Mouse (Mus musculus) thymus, adult 18-20 months (tissue): ENCODE results near the gene H2-Eb1.

Experiments
- DNase-seq, 2 experiments: peaks; one replicate each; pipeline ENCODE4 v3.0.0; 2022; ENCODE audit warnings: mixed read lengths in 2 of 2

Gene H2-Eb1

DNA sequence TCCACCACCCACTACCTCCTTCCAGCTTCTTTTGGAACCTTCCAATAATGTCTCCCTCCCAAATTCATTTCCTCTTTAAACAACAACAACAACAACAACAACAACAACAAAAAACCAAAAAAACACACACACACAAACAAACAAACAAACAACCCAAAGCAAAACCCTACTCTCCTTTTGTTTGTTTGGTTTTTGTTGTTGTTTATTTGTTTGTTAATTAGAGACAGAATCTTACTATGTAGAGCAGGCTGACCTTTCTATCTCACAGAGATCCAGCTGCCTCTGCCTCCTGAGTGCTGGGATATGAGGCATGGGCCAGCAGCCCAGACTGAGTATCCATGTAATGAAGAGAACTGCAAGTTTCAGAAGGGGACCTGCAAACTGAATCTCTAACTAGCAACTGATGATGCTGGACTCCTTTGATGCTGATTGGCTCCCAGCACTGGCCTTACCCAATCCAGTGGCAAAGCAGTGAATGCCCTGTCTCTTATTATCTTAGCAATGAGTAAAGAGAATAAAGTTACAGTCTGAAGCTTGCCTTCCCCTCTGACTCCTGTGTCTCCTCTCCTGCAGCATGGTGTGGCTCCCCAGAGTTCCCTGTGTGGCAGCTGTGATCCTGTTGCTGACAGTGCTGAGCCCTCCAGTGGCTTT, at the start of gene H2-Eb1:
Gene H2-Eb1, plus strand, starts transcription at position 488 of the 651 bp plus-strand sequence.
- DNase-seq, result peak; percentile 65 to 80

- no peak for DNase-seq
Observed at GRCm38 (mm10) chr17:34256501-34256900, 49.2 kb upstream of the H2-Eb1 start.

GRCm38 (mm10) chr17:34257594-34258375, 47.9 kb upstream of the H2-Eb1 start, which contains the start of gene H2-Ab1:
H2-Ab1 (plus strand) TSS chr17:34257689.
- DNase-seq, result peak; percentile 61 to 70

DNA sequence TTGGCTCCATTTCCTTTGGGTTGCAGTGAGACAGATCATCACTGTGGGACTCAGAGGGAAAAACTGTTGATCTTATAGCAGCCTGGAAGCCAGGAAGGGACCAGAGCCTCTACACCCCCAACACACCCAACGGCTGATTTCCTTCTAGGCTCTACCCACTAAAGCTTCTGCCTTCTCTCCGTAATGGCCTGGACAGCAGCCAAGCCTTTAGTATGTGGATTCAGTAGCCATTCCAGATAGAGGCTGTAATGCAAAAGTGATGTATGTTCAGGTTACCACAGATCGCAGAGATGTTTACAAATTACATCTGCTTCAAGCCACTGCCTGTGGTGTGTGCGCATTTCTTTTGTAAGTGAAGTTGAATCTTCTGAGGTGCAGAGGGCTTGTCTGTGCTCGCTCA, 45.1 kb upstream of the H2-Eb1 start:
- DNase-seq, result no peak

DNA sequence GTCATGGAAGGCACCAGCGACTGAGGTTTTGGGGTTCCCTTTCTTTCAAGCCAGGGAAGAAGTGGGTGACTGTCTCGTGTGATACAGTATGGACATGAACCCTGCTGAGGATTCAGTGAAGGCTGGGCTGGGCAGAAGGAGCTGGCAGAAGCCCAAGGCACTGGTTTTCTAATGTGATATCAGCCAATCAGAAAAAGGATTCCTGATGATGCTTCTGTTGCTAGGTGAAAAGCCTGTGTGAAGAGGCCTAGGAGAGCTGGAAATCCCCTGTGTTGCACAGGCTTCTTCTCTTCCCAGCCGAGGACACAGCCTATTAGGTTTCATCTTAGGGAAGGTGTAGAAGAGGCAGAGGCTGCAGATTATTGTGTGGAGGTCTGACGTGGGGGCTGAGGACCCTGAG, 44.2 kb upstream of the H2-Eb1 start:
- no peak for DNase-seq

DNA sequence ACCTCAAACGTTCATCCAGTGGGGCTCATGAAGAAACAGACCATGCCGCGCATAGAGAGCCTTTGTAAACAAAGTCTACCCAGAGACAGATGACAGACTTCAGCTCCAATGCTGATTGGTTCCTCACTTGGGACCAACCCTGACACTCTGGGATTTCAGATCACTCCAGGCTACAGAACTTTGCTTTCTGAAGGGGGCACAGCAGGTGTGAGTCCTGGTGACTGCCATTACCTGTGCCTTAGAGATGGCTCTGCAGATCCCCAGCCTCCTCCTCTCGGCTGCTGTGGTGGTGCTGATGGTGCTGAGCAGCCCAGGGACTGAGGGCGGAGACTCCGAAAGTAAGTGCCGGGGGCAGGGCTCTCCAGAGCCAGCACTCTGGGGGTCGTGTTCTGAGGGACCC, 42.6 kb upstream of the H2-Eb1 start:
- DNase-seq, result peak; percentile 34 to 61

DNA sequence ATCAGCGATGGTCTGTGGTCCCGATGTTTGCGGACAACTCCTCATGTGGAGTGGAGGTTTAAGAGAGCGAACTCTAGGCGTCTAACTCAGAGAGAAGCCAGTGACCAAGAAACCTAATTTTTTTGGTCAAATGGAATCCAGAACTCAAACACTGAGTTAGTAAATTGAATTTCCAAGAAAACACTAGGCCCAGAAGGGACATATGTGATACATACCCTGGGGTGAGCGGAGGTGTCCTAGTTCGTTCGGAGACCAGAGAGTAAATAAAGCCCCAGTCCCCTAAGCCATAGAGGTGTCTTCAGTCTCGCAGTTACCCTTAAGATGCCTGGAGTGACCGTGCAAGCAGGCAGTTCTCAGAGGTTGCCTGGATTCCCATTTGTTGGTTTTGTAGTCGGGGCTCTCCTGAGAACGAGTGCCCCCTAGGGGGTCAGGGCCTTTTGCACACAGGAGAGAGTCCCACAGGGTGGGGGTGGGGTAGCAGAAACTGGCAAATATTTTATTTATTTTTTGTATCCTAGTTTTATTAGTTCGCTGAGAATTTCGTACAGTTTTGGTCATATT, 41.8 kb upstream of the H2-Eb1 start:
- peak in 1 of 2 experiments; percentile 30 for DNase-seq

GRCm38 (mm10) chr17:34264452-34265351, 41.0 kb upstream of the H2-Eb1 start:
- no peak for DNase-seq

DNA sequence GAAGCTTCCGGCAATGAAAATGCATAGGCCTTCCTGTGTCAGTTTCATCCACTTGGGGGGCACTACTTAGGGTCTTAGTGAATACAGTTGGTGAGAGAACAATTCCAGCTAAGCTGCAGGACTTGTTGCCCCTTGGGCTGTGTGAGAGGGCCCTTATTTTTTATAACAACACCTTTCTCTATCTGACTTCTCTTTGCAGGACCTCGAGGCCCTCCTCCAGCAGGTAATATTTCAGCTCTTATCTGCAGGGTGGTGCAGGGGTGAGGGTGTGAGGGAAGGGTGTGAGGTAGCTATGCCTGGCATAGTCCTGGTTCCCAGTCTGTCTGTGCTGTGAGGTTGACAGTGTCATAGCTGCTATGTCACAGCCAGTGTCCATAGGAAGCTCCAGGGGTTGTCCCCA, 37.4 kb upstream of the H2-Eb1 start:
- DNase-seq, result no peak

DNA sequence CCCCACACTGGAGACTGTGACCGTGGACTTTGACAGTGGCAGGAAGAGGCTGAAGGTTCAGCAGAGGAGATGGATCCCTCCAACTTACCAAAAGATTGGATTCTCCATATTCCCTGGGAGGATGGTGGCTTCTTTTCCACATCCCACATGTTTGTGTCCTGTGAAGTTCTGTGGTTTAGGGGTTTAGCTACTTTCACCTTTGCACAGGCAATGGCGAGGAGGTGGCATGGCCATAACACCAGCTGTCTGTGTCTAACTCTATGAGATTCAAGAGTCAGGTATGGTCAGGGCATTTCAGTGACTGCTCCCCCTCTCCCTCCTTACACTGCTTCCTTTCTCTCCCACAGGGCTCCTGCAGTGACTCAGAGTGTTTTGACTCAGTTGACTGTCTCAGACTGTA, 36.9 kb upstream of the H2-Eb1 start:
- no peak for DNase-seq

DNA sequence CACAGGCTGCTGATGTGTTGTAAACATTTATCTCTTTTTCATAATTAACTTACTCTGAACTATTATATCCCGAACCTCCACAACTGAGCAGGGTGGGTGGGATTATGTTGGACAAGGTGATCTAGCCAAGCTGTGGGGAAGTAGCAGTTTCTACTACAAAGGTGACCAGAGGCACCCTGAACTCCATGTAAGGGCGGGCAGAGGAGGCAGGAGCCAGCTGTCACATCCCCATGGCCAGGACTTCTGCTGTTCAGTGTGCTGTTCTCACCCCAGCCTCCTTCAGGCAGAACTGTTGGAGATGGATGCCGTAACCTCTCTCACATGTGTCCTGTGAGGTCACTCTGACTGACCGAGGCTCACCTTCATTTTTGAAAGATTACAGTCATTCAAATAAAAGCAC, 35.9 kb upstream of the H2-Eb1 start:
- DNase-seq, result no peak

- DNase-seq, result no peak
Observed at GRCm38 (mm10) chr17:34270230-34270629, 35.4 kb upstream of the H2-Eb1 start.

- no peak for DNase-seq
Observed at GRCm38 (mm10) chr17:34270940-34271339, 34.7 kb upstream of the H2-Eb1 start.

GRCm38 (mm10) chr17:34272102-34272501, 33.6 kb upstream of the H2-Eb1 start:
- no peak for DNase-seq

GRCm38 (mm10) chr17:34280499-34281038, 25.1 kb upstream of the H2-Eb1 start:
- DNase-seq, result no peak

GRCm38 (mm10) chr17:34281836-34282235, 23.8 kb upstream of the H2-Eb1 start:
- no peak for DNase-seq

GRCm38 (mm10) chr17:34285371-34285770, 20.3 kb upstream of the H2-Eb1 start:
- no peak for DNase-seq

GRCm38 (mm10) chr17:34285848-34286247, 19.8 kb upstream of the H2-Eb1 start:
- no peak for DNase-seq

DNA sequence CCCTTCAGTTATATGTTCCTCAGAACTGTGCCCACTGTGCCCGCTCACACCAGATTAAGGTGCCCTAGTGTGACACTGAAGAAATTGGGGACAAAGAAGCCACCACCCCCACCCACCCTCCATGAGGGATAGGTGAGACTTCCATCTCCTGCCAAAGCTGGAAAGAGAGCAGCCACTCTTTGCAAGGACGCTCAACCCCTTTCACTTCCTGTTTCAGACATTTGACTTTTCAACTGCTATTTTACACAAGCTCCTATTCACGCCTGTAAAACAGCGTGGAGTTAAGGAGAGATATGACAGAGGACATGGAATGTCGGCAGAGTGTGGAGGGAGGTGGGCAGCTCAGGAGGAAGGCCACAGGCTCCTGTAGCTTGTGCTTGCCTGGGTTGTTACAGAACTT, 19.2 kb upstream of the H2-Eb1 start:
- no peak for DNase-seq

GRCm38 (mm10) chr17:34286999-34287398, 18.7 kb upstream of the H2-Eb1 start:
- DNase-seq, result no peak

DNA sequence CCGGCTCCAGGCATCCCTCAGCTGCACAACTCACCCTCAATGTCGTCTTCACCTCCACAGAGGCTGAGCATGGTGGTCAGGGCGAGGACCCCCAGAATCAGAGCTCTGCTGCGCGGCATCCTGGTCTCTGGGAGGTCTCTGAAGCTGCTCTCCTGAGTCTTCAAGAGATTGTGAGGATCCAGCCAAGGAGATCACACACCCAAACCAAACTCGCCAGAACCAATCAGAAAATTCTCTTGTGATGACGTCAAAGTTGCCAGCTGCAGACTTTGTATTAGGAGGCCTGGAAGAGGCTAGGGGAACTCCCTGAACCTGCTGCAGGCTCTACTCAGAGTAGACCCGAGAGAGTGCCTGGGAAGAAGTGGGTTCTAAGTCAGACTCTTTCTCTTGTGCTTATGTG, 18.0 kb upstream of the H2-Eb1 start, which contains the start of gene H2-Aa:
Gene H2-Aa, minus strand, starts transcription at position 176 of the 400 bp plus-strand sequence.
- DNase-seq, result peak; percentile 52 to 78

DNA sequence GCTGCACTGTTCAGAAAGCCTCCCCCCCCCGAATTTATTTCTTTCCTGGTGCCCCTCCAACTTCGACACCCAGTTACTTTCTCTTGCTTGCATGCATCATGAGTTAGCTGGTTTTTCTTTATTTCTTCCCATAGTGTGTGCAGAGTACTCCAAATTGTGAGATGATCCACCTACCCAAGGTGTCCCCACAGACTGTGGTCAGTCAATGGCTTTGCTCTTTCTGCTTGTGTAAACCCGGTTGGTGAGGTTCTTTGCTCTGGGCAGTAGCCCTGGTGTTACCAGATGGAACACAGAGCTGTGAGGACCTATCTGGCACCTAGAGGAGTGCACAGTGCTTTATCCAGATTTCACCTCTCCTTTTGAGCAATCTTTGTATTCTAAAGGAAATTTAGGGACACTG, 17.5 kb upstream of the H2-Eb1 start:
- DNase-seq, result no peak

DNA sequence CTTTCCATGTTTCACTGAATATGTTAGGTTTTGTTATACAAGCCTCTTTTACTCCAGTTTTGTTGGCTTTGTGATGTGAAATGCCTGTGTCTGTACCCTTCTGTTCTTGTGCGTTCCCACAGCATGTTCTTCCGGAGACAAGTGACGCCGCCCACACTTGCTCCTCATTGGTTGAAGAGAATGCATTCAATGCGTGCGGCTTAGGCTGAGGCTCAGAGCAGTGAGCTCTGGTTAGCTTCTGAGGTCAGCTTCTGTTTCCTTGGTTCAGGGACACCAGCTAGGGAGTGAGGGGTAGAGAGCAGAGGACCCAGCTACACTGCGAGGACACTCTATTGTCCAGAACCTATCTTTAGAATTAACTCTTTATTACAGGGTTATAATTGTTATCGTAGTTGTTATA, 14.1 kb upstream of the H2-Eb1 start:
- DNase-seq, result peak; percentile 49 to 65
